Mouse (Mus musculus): ENCODE measurements at regions not wholly inside any gene's neighbourhood (a gene's known extent, or its start where the extent isn't known, plus 50 kb on each side); places are given as distances from the start of the nearest gene placed in this dataset.
A peak's percentile ranks its signal among the peaks of the same experiment; 100 is the strongest.

DNA sequence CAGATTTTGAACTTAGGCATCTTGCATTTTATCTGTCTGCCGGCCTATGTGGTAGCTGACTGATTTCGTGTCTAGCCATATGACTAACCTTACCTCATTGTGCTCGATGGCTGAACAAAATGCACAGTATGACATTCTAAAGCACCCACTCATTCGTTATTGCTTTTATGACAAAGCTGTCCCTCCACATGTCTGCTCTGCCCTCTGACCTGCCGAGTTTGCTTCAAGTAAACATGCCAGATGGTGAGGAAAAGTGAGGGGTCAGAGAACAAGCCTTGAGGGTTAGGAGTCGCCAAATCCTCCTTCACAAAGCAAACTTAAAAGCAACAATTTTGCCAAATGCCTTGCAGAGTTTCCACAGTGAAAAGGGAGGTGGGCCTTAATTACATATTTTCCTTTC, 196.0 kb upstream of the Elavl2 start:
- DNase-seq (ENCODE audit: low spot score): peak; percentile 40

DNA sequence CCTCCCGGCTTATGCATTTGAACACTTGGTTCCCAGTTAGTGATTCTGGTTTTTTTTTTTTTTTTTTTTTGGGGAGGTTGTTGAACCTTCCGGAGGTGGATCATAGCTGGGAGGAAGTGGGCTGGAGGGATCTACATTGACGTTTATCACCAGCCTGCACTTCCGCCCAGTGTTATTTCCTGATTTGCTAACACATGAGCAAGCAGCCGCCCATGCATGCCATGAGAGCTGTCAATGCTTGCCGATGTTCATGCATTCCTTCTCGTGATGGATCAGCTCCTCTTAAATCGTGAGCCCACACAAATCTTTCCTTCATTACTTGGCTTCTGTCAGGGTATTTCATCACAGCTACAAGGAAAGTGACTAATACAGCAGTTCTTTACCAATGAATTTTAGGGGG, 195.2 kb upstream of the Elavl2 start:
- peak; percentile 12 for DNase-seq (ENCODE audit: low spot score)

DNA sequence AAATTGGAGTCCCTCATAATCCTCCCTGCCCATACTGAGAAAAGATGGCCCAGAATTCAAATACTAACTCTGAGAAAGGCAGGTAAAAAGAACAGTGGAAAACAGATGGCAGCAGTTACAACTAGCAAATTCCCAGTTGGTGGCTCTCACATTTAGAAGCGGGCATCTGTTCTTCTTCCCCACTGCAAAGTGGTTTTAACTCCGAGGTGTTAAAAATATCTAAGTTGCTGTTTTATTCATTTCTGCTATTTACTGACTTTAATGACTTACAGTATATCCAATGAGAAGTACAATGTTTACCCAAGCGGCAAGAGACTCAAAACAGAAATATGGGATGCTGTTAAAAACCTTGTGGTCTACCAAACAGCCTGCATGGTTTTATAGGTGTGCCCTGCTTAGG, 189.2 kb upstream of the Elavl2 start:
- no peak for DNase-seq (ENCODE audit: low spot score)

DNA sequence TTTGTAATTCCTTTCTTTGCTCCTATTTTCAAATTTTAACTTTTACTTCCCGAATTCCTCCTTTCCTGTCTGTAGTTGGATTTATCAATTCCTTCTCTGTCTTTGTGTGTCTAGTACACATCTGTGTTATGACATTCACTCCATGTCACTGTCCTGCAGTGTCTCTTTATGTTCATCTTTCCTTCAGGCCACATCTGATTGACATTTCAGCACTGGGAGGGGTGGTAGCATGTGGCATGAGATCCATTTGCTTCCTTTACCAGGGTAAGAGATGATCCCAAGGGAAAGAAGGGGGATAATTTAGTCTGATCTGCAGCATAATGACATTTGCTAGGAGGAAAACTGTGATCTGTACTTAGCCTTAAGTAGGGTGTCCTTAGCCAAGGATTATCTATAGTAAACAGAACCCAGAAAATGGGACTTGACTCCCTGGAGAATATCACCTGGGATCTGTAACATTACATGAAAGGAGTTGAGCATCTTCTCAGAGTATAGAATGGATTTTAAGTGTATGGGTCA, 187.0 kb upstream of the Elavl2 start:
- DNase-seq (ENCODE audit: low spot score): no peak

DNA sequence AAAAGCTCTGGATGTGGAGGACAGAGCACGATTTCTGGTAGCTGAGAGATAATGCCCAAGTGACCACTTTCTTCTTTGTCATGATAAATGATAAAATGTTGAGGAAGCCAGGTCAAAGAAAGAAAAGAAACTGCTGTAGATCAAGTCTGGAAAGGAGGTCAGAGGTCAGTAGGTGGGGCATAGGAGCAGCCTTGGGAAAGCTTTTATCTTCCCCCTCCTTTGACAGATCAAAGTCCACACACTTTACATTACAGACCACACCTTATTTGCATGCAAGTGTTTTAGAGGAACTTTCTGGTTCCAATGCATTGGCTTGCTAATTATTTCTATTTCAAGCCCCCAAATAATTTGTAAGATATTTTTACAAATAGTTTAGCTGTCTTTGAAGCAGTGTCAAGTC, 182.4 kb upstream of the Elavl2 start:
- DNase-seq (ENCODE audit: low spot score): no peak

DNA sequence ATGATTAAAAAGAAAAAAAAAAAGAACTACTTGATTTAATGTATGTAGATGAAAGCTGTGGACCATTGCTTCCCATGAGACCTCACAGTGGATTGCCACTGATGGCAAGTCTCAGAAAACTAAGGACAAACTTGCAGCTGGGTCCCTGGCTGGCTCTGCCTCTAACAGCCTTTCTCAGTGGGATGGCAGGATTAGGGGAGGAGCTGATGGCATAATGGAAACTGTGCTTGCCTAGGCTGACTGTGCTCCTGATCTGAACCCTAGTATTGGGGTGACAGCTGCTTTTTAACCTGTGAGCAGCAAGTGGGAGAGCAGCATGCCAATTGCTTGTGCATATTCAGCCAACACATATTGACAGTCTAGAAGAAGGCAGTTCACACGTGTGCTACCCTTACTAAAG, 156.9 kb upstream of the Elavl2 start:
- no peak for DNase-seq (ENCODE audit: low spot score)

DNA sequence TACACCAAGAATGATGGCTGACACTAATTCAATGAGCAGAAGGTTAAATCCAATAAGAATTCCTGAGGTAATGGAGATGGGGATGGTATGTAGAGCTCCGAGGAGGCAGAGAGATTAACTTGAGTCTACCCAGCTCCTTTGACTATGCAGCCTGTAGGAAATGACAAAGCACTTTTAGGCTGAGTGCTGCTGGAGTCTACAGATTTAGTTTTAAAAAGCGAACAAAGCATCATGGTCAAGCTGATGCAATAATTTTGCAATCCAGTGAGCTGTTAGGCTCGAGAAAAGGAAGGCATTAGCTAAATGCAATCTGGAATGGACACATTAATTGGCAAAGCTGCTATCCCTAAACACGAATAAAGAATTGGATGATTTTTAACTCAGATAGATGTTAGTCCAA, 156.4 kb upstream of the Elavl2 start:
- DNase-seq (ENCODE audit: low spot score): no peak

DNA sequence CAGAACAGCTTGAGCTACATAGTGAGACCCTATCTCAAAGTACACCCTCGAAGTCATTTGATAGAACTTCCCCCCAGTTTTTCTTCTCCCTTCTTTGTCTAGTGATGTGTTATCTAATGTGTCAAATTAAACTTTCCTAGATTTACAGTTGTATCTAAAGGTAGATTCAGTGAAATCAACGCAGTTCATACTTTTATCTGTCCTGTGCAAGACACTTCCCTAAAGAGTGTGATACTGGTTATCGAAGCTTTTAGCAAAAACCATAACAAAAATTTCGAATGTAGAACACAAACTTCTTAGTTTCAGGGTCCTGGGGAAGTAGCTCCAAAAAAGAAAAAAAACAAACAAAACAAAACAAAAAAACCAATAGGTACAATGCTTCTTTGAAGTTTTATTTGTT, 123.8 kb upstream of the Elavl2 start:
- DNase-seq (ENCODE audit: low spot score): no peak

DNA sequence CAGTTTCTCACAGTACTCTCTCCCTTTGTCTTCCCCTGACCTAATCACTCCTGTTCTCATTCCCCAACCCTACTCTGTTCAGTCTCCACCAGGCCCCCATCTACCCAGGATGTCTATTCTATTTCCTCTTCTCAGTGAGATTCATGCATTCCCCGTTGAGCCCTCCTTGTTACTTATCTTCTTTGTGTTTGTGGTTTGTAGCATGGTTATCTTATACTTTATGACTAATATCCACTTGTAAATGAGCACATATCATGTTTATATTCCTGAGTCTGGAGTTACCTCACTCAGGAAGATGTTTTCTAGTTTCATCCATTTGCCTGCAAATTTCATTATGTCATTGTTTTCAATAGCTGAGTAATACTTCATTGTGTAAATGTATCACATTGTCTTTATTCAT, 111.0 kb upstream of the Elavl2 start:
- no peak for DNase-seq (ENCODE audit: low spot score)

DNA sequence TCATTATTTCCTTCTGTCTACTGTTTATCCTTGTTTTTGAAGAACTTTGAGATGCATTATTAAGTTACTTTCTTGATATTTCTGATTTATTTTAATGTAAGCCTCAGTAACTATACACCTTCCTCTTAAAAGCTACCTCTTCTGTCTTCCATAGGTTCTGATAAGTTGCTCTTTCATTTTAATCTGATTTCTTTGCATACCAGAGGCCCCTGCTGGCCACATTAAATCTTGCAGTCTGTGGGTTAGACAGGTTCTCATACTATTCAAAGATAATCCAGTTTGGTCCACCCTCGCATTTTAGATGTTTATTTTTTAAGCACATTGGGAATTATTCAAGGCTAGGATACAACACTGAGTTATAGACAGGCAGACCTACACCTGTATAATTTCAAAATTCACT, 109.4 kb upstream of the Elavl2 start:
- DNase-seq (ENCODE audit: low spot score): no peak

DNA sequence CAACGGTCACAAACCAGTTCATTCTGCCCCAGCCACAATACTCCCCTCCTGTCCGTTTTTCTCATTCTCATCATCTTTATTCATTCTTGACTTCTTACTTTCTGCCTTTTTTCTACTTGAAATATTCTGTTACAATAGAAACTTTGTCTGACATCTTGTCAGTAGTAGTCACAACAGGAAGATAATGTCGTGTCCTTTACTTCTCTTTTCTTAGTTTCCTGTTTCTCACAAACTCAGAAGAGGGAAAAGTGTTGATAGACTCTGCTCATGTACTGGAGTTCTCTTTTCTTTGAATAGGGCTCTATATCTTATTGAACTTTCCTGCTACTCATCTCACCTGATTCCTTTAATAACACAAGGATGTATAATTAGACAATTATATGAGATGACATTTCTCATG, 102.7 kb upstream of the Elavl2 start:
- no peak for DNase-seq (ENCODE audit: low spot score)

DNA sequence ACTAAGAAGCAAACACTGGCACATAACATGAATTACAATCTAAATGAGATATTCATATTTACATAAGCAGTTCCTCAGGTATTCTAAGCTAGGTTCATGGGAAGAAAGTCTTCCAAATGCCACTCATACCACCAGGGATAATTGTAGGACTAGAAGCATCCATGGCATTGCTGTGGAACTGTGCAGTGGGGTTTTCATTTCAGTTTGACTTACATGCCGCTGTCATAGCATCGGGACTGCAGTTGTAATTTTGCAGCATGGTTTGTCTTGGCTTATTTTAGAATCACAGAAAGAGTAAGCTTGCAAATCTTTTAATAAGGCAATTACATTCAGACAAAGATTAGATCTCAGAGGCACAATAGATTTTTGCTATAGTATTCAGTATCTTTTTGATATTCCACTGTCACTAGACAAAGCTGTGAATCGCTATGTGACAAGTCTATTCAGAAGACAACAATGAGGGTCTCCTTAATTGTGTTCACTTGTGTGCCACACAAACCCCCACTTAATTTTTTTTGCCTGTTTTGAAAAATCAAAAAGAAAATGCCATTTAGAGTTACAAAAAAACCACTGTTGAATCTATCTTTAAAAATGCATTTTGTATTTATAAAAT, 81.4 kb upstream of the Elavl2 start:
- no peak for DNase-seq (ENCODE audit: low spot score)

Data from embryo, embryonic 10.5 days (tissue).